Mouse (Mus musculus) embryonic facial prominence, embryonic 14.5 days (tissue): ENCODE measurements at regions not wholly inside any gene's neighbourhood (a gene's known extent, or its start where the extent isn't known, plus 50 kb on each side); places are given as distances from the start of the nearest gene placed in this dataset.

ENCODE experiments used
- ATAC-seq: fragments of 200-750 bp; cut with Nextera tagmentation; 2 replicates; pipeline ENCODE4 v1.8.0; 2017; ENCODE audit warnings: low read depth, moderate number of reproducible peaks, moderate TSS enrichment
- DNase-seq: peaks from one replicate; pipeline ENCODE4 v3.0.0-alpha.2; 2015; ENCODE audit warnings: low spot score
- H3K27ac ChIP-seq: fragments of 300-500 bp; sonication (generic); replicated peaks from 2 replicates; pipeline ENCODE4 v1.5.1; 2014; ENCODE audit warnings: low read depth, mild to moderate bottlenecking, low read length, moderate library complexity
- H3K27me3 ChIP-seq: fragments of 300-500 bp; sonication (generic); replicated peaks from 2 replicates; pipeline ENCODE4 v1.6.1; 2014; ENCODE audit warnings: low read length; ENCODE audit not compliant: control insufficient read depth, insufficient read depth
- H3K36me3 ChIP-seq: fragments of 300-500 bp; sonication (generic); 2 replicates; pipeline ENCODE4 v1.6.1; 2014; ENCODE audit warnings: low read length, mixed read lengths; ENCODE audit not compliant: control insufficient read depth, insufficient read depth
- H3K4me1 ChIP-seq: fragments of 300-500 bp; sonication (generic); 2 replicates; pipeline ENCODE4 v1.6.1; 2014; ENCODE audit warnings: antibody characterized with exemption, low read length; ENCODE audit not compliant: control insufficient read depth, insufficient read depth
- H3K4me2 ChIP-seq: fragments of 300-500 bp; sonication (generic); 2 replicates; pipeline ENCODE4 v1.6.1; 2014; ENCODE audit warnings: low read depth, mild to moderate bottlenecking, low read length, moderate library complexity, mixed read lengths
- H3K4me3 ChIP-seq: fragments of 300-500 bp; sonication (generic); 2 replicates; pipeline ENCODE4 v1.5.1; 2014; ENCODE audit warnings: low read depth, mild to moderate bottlenecking, low read length
- H3K9ac ChIP-seq: fragments of 300-500 bp; sonication (generic); 2 replicates; pipeline ENCODE4 v1.6.1; 2014; ENCODE audit warnings: low read depth, mild to moderate bottlenecking, low read length, moderate library complexity, mixed read lengths
- H3K9me3 ChIP-seq: fragments of 300-500 bp; sonication (generic); 2 replicates; pipeline ENCODE4 v1.6.1; 2016; ENCODE audit warnings: low read length; ENCODE audit not compliant: control insufficient read depth
- WGBS: fragments of 180-500 bp; shearing (Covaris S2); extraction: QIAGEN DNeasy Blood & Tissue Kit; methylation state at CpG from one replicate; pipeline ENCODE4 v1.1.7; 2014; 5-methylcytosine and 5-hydroxymethylcytosine counted together

DNA sequence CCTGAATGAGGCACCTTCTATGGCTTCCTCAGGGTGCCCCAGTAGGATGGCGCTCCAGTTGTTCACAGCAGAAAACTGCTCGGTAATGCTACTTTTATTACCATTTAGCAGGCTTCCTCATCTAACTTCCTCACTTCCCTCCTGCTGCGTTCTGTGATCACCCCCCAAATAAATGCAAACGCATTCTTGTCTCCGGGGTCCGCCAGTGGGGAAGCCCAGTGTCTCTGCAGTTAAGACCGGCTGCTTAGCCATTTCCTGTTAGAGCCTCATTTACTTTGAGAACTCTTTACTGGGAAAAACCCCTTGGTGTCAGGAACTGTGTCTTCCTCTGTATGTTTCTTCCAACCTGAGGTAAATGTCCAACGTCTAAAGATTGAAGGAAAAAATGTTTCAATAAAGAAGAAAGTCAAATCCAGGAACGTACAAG is 50.2 kb upstream of the Bbx start:
- H3K4me3 ChIP-seq, result no peak overlapping the region
- ATAC-seq, result no peak
- no peaks in the 10 kb centered on the region for H3K36me3 ChIP-seq
- H3K9me3 ChIP-seq, result no peaks in the 10 kb centered on the region
- H3K27me3 ChIP-seq, result no peaks in the 10 kb centered on the region
- no peak overlapping the region for H3K4me2 ChIP-seq
- no peak for DNase-seq
- WGBS, result 29% methylated on average over 9 of the region's 9 CpGs
- H3K9ac ChIP-seq, result no peak overlapping the region
- no peaks in the 10 kb centered on the region for H3K4me1 ChIP-seq
- H3K27ac ChIP-seq, result no peak overlapping the region
